ENCODE assay signal across 26 mouse cellular contexts in genomic region chr5:102470284-102470683, GRCm38 (mm10). TPM values are rescaled to one million over a fixed set of nuclear protein-coding genes. Genes with fewer than 3 reads are reported as not detected.
DNase-seq lines count a peak whose midpoint lies in the region; ATAC-seq and TF ChIP-seq lines count a peak whose summit lies in the region.
"Had no signal": no experiment of that assay in that cellular context is flagged by ENCODE, and none has a peak within 500 bp of the region (broad histone marks: within the 10 kb centered on the region; RNA-seq: fewer than 3 reads in every experiment).

No protein-coding gene starts in this region.

- H3K4me1 ChIP-seq in lung, embryonic 14.5 days (ENCODE audit: insufficient read depth) = no peaks in the 10 kb centered on the region
- no peaks in the 10 kb centered on the region for H3K4me1 ChIP-seq in lung, adult 2 months (ENCODE audit: control insufficient read depth, insufficient read depth, low read length)
- 0 out of 2 replicates have a peak, but pooled peaks cover 3% of the 10 kb centered on the region for H3K4me1 ChIP-seq in lung, embryonic 16.5 days (replicated peaks; ENCODE audit: control insufficient read depth, insufficient read depth, low read length)
- H3K4me1 ChIP-seq in stomach, postnatal 0 days (replicated peaks; ENCODE audit: control insufficient read depth, insufficient read depth) = no peaks in the 10 kb centered on the region
- H3K4me1 ChIP-seq: embryonic facial prominence, embryonic 13.5 days; embryonic facial prominence, embryonic 15.5 days; forebrain, embryonic 10.5 days; forebrain, embryonic 13.5 days had no signal

- H3K4me3 ChIP-seq in lung, embryonic 14.5 days (ENCODE audit: low read depth, low read length) = no peak overlapping the region
- no peak overlapping the region for H3K4me3 ChIP-seq in lung, adult 2 months (replicated peaks; ENCODE audit: extremely low read depth, low read depth, low read length)
- H3K4me3 ChIP-seq in lung, embryonic 16.5 days (ENCODE audit: low read length) = no peak overlapping the region
- H3K4me3 ChIP-seq in stomach, postnatal 0 days (ENCODE audit: low read depth, low read length) = no peak overlapping the region
- H3K4me3 ChIP-seq: embryonic facial prominence, embryonic 13.5 days; embryonic facial prominence, embryonic 15.5 days; erythroblast, embryonic 14.5 days; forebrain, embryonic 10.5 days; forebrain, embryonic 13.5 days had no signal

- TF ChIP-seq CTCF in lung, embryonic 14.5 days (IDR thresholded peaks at IDR 0.05; ENCODE audit: low read depth) = no peak
- no peak for TF ChIP-seq CTCF in lung, adult 2 months (IDR thresholded peaks at IDR 0.05; ENCODE audit: insufficient read depth, low read length)
- no peak for TF ChIP-seq CTCF in brain, embryonic 14.5 days (IDR thresholded peaks at IDR 0.05; ENCODE audit: borderline replicate concordance, extremely low read depth, insufficient read depth, insufficient read length)
- TF ChIP-seq CTCF in stomach, postnatal 0 days (IDR thresholded peaks at IDR 0.05; ENCODE audit: low read depth) = no peak

- no peak overlapping the region for H3K9ac ChIP-seq in lung, embryonic 14.5 days
- H3K9ac ChIP-seq in lung, embryonic 16.5 days (ENCODE audit: low read length) = no peak overlapping the region
- H3K9ac ChIP-seq in stomach, postnatal 0 days (ENCODE audit: low read length) = no peak overlapping the region
- H3K9ac ChIP-seq: embryonic facial prominence, embryonic 13.5 days; embryonic facial prominence, embryonic 15.5 days; forebrain, embryonic 13.5 days had no signal

- peak; percentile 52 for DNase-seq in lung, embryonic 14.5 days
- DNase-seq in lung, adult 2 months = no peak
- DNase-seq in lung, postnatal 36 days = no peak
- DNase-seq in NIH3T3 (ENCODE audit: low read depth) = peak; percentile 65
- peak; percentile 43 for DNase-seq in brain, embryonic 14.5 days (ENCODE audit: low read depth)
- no peak for DNase-seq in testis, postnatal 14 days (ENCODE audit: low spot score)
- DNase-seq in stomach, postnatal 0 days (ENCODE audit: low spot score) = no peak
- DNase-seq: adrenal gland, adult 8-10 months; adrenal gland, postnatal 14 days; adrenal gland, postnatal 36 days; cerebellum, adult 11 months; cerebellum, adult 18-20 months; cerebellum, adult 8-10 months; cerebellum, adult 9-11 months; cerebellum, postnatal 14 days; cerebellum, postnatal 36 days; embryo, embryonic 11 days had no signal

- no peak overlapping the region for H3K4me2 ChIP-seq in lung, embryonic 14.5 days
- no peak overlapping the region for H3K4me2 ChIP-seq in lung, embryonic 16.5 days (ENCODE audit: low read depth, low read length)
- no peak overlapping the region for H3K4me2 ChIP-seq in stomach, postnatal 0 days (replicated peaks; ENCODE audit: low read depth)
- H3K4me2 ChIP-seq: embryonic facial prominence, embryonic 13.5 days; embryonic facial prominence, embryonic 15.5 days; forebrain, embryonic 13.5 days had no signal

- ATAC-seq in lung, embryonic 14.5 days (ENCODE audit: insufficient read depth) = no peak
- peak; percentile 80 for ATAC-seq in lung, embryonic 16.5 days (ENCODE audit: low read depth)
- ATAC-seq in stomach, postnatal 0 days (ENCODE audit: low FRiP score, low TSS enrichment) = no peak
- ATAC-seq: activated CD4-positive, CD25-positive, alpha-beta regulatory T cell, adult 4 months; forebrain, embryonic 13.5 days; forebrain, embryonic 16.5 days; Patski had no signal

- no peak for TF ChIP-seq EP300 in stomach, postnatal 0 days (optimal IDR thresholded peaks at IDR 0.05)

- no peaks in the 10 kb centered on the region for H3K36me3 ChIP-seq in lung, embryonic 14.5 days (ENCODE audit: insufficient read depth)
- no peaks in the 10 kb centered on the region for H3K36me3 ChIP-seq in lung, embryonic 16.5 days (ENCODE audit: control insufficient read depth, insufficient read depth, low read length)
- no peaks in the 10 kb centered on the region for H3K36me3 ChIP-seq in stomach, postnatal 0 days (ENCODE audit: control insufficient read depth, insufficient read depth, low read length)
- H3K36me3 ChIP-seq: embryonic facial prominence, embryonic 13.5 days; embryonic facial prominence, embryonic 15.5 days; forebrain, embryonic 10.5 days had no signal

- no peak for TF ChIP-seq POLR2A in lung, adult 2 months (IDR thresholded peaks at IDR 0.05; ENCODE audit: borderline replicate concordance, extremely low read depth, low read depth, low read length)
- TF ChIP-seq POLR2A in brain, embryonic 14.5 days (IDR thresholded peaks at IDR 0.05; ENCODE audit: borderline replicate concordance, extremely low read depth, insufficient read depth, insufficient read length, poor library complexity, severe bottlenecking) = no peak

- 67% methylated on average over 2 of the region's 2 CpGs for whole genome bisulfite sequencing in lung, embryonic 14.5 days
- 79% methylated on average over 2 of the region's 2 CpGs for WGBS in lung, adult 2 months
- WGBS in lung, embryonic 16.5 days = 53% methylated on average over 2 of the region's 2 CpGs
- WGBS in stomach, postnatal 0 days = 71% methylated on average over 2 of the region's 2 CpGs

- no peaks in the 10 kb centered on the region for H3K27me3 ChIP-seq in lung, embryonic 14.5 days (ENCODE audit: insufficient read depth, low read length)
- H3K27me3 ChIP-seq in lung, embryonic 16.5 days (ENCODE audit: control insufficient read depth, insufficient read depth, low read depth, low read length) = no peaks in the 10 kb centered on the region
- no peaks in the 10 kb centered on the region for H3K27me3 ChIP-seq in stomach, postnatal 0 days (ENCODE audit: control insufficient read depth, insufficient read depth, low read length)
- H3K27me3 ChIP-seq: embryonic facial prominence, embryonic 13.5 days; embryonic facial prominence, embryonic 15.5 days; forebrain, embryonic 13.5 days had no signal

- H3K9me3 ChIP-seq in lung, embryonic 14.5 days (ENCODE audit: low read depth, low read length) = no peaks in the 10 kb centered on the region
- no peaks in the 10 kb centered on the region for H3K9me3 ChIP-seq in lung, embryonic 16.5 days (ENCODE audit: control insufficient read depth, low read length)
- no peaks in the 10 kb centered on the region for H3K9me3 ChIP-seq in stomach, postnatal 0 days (ENCODE audit: control insufficient read depth, low read length)
- H3K9me3 ChIP-seq: embryonic facial prominence, embryonic 13.5 days; embryonic facial prominence, embryonic 15.5 days; forebrain, embryonic 10.5 days; forebrain, embryonic 13.5 days had no signal

- no peak overlapping the region for H3K27ac ChIP-seq in lung, embryonic 14.5 days (ENCODE audit: low read depth)
- H3K27ac ChIP-seq in lung, embryonic 16.5 days (ENCODE audit: low read length) = no peak overlapping the region
- H3K27ac ChIP-seq in stomach, postnatal 0 days (replicated peaks) = no peak overlapping the region
- H3K27ac ChIP-seq: embryonic facial prominence, embryonic 13.5 days; embryonic facial prominence, embryonic 15.5 days; forebrain, embryonic 10.5 days; forebrain, embryonic 13.5 days had no signal

RNA-seq across cellular contexts. Expression of gene Arhgap24, which starts 10.9 kb away (rescaled TPM):
- 26.2 and 28.1 TPM in 2 replicates for polyA plus RNA-seq in lung, embryonic 14.5 days (2014; fragmentation: Nextera tagmentation; extraction: Ambion mirVana)
- polyA plus RNA-seq in lung, adult 2 months (2012; rRNA removed) = 9.1 and 12.1 TPM in 2 replicates
- 40.1 TPM in 2 replicates for polyA plus RNA-seq in lung, embryonic 16.5 days (2015; fragmentation: Nextera tagmentation; extraction: Ambion mirVana)
- 4.9 and 6.8 TPM in 2 replicates for polyA plus RNA-seq in brain, embryonic 14.5 days (2012; rRNA removed)
- 24.4 and 24.5 TPM in 2 replicates for polyA plus RNA-seq in stomach, postnatal 0 days (2015; fragmentation: Nextera tagmentation; extraction: Ambion mirVana)
- polyA plus RNA-seq: erythroblast, embryonic 14.5 days had no signal

Comparison
In these comparisons a context has a peak if more than half of its experiments do, and no peak if none do; other contexts are left out.
1. DNase-seq: peak in lung, embryonic 14.5 days (single experiment), NIH3T3 (single experiment) and brain, embryonic 14.5 days (single experiment); none in lung, adult 2 months (single experiment), lung, postnatal 36 days (single experiment), testis, postnatal 14 days (single experiment) and stomach, postnatal 0 days (single experiment).